Mouse (Mus musculus) adrenal gland, postnatal 10 days (tissue): Measurements from ENCODE around the gene Gkn3. TPM values are rescaled to one million over a fixed set of nuclear protein-coding genes. Genes with fewer than 3 reads are reported as not detected.
A peak's percentile ranks its signal among the peaks of the same experiment; 100 is the strongest.

Experiments
- DNase-seq: peaks from one replicate; pipeline ENCODE4 v3.0.0; 2021; ENCODE audit warnings: mixed read lengths
- long read RNA-seq, 2 experiments: library from polyadenylated mRNA; stranded (forward); transcript quantifications; one replicate each; pipeline ENCODE4 v2.0.0; 2021
- total RNA-seq, 2 experiments: library from RNA; stranded (reverse); gene quantifications; 2 replicates each; pipeline ENCODE4 v1.2.3; 2021

The Gkn3 gene
- total RNA-seq, result under 1 TPM; 0.82 to 0.84 TPM
- long read RNA-seq, experiment 1, result 0 reads
- long read RNA-seq, experiment 2, partial matches to known transcripts, result 0 of 3 reads
- long read RNA-seq, experiment 2, other reads (novel, unspliced or antisense), result 0 of 3 reads

- no peak for DNase-seq
Measured at GRCm38 (mm10) chr6:87388877-87389276, at the start of gene Gkn3. TSS of gene Gkn3 (minus strand) at chr6:87388935.

- DNase-seq, result no peak
Measured at GRCm38 (mm10) chr6:87436745-87437144, 48.0 kb upstream of the Gkn3 start.

- no peak for DNase-seq
Measured at GRCm38 (mm10) chr6:87435791-87436190, 47.1 kb upstream of the Gkn3 start.

GRCm38 (mm10) chr6:87428487-87429044, 39.8 kb upstream of the Gkn3 start, which contains the start of gene Bmp10:
TSS of gene Bmp10 (plus strand) at chr6:87428994.
- DNase-seq, result no peak

GRCm38 (mm10) chr6:87427616-87428015, 38.9 kb upstream of the Gkn3 start:
- no peak for DNase-seq

GRCm38 (mm10) chr6:87426954-87427353, 38.2 kb upstream of the Gkn3 start:
- no peak for DNase-seq

GRCm38 (mm10) chr6:87424037-87424816, 35.5 kb upstream of the Gkn3 start:
- peak; percentile 54 for DNase-seq

- DNase-seq, result no peak
Measured at GRCm38 (mm10) chr6:87422304-87422703, 33.6 kb upstream of the Gkn3 start.

GRCm38 (mm10) chr6:87412011-87412410, 23.3 kb upstream of the Gkn3 start:
- DNase-seq, result no peak

GRCm38 (mm10) chr6:87401456-87401855, 12.7 kb upstream of the Gkn3 start:
- no peak for DNase-seq

GRCm38 (mm10) chr6:87399886-87400566, 11.3 kb upstream of the Gkn3 start:
- no peak for DNase-seq

- peak; percentile 87 for DNase-seq
Measured at GRCm38 (mm10) chr6:87399137-87399536, 10.4 kb upstream of the Gkn3 start.

GRCm38 (mm10) chr6:87394783-87395182, 6.0 kb upstream of the Gkn3 start:
- no peak for DNase-seq

GRCm38 (mm10) chr6:87393466-87394205, 4.9 kb upstream of the Gkn3 start:
- DNase-seq, result no peak

GRCm38 (mm10) chr6:87389455-87389989, 787 bp upstream of the Gkn3 start:
- no peak for DNase-seq

- DNase-seq, result no peak
Measured at GRCm38 (mm10) chr6:87386681-87387080, 2.1 kb downstream of the Gkn3 start.

- DNase-seq, result peak; percentile 77
Measured at GRCm38 (mm10) chr6:87386203-87386602, 2.5 kb downstream of the Gkn3 start.

GRCm38 (mm10) chr6:87384761-87385160, 4.0 kb downstream of the Gkn3 start:
- DNase-seq, result peak; percentile 29

GRCm38 (mm10) chr6:87383926-87384691, 4.6 kb downstream of the Gkn3 start:
- DNase-seq, result peak; percentile 56

GRCm38 (mm10) chr6:87373057-87373456, 15.7 kb downstream of the Gkn3 start, which contains the start of gene Gkn2:
TSS of gene Gkn2 (plus strand) at chr6:87373357.
- DNase-seq, result no peak

GRCm38 (mm10) chr6:87369223-87369622, 19.5 kb downstream of the Gkn3 start:
- no peak for DNase-seq
